Mouse (Mus musculus): ENCODE measurements around the gene Slc6a8. TPM values are rescaled to one million over a fixed set of nuclear protein-coding genes. Genes with fewer than 3 reads are reported as not detected.

The Slc6a8 gene
- polyA plus RNA-seq, 1 experiment: 78.1 TPM

DNA sequence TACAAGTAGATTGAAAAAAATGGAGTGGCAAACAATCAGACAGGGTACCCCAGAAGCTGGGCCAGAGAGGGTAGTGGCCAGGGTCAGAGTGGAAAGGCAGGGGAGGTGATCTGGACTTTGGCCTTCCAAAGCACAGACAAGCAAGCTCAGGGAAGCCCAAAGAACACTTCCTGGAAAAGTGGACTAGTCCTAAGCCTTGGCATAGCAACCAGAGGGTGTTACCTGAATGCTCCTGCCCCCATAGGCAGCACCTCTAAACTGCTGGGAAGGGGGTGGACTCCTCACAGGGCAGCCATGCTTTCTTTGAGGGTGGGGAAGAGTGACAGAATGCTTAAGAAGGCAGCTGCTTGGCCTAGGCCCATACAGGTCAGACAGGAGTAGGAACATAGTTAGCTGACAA, 12.0 kb downstream of the Slc6a8 start:
- DNase-seq (ENCODE audit: low spot score): no peak

DNA sequence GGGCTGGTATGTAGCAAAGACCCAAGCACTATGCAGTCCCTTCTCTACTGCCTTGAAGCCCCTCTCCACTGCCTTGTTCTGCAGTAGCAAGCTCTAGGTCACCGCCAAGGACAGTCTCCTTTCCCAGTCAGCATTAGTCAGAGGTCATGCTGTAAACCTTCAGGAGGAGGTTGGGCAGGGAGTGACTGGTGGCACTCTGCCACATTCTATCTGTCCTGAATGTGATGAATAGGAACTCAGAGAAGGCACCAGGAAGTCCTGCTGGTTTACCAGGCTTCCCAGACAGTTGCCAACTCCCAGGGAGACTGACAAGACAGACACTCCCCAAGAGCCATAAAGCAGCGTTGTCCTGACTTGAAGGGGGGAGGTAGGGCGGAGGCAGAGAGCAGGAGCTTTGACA, 12.7 kb downstream of the Slc6a8 start:
- DNase-seq (ENCODE audit: low spot score): no peak

- DNase-seq (ENCODE audit: low spot score): no peak
Observed at GRCm38 (mm10) chrX:73690917-73691629, 18.1 kb downstream of the Slc6a8 start.

- no peak for DNase-seq (ENCODE audit: low spot score)
Observed at GRCm38 (mm10) chrX:73700472-73700871, 27.5 kb downstream of the Slc6a8 start.

DNA sequence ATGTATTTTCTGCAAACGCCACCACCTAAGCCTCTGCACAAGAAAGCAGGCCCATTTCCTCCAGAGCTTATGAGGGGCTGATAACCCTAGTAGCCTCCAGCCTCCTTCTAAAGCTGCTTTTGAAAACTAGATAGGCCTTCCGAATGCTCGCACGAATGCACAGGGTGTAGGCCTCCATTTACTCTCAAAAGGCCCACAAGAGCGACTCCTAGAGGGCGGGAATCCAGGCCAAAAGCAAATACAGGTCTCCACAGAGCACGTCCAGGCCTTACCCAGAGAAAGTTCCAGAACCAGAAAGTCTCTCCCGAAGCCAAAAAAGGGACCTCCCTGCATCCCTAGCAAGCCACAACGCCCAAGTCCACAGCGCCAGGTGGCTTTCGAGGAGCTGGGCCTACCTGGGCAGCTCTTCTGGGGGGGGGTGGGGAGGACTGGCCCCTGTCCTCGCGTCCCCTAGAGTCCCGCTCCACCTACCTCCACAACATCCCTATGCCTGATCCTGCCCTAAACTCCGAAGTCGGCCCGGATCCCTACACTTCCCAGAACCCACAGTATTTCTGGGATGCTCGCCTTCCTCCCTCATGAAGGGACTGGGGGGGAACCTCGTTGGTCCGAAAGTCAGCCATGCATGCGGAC, 42.6 kb downstream of the Slc6a8 start:
- DNase-seq (ENCODE audit: low spot score): no peak

GRCm38 (mm10) chrX:73716109-73716661, 43.2 kb downstream of the Slc6a8 start, which contains the start of the genes Bcap31 and Abcd1:
Gene Bcap31, minus strand, starts transcription at chrX:73716175.
Gene Abcd1, plus strand, starts transcription at chrX:73716597.
- DNase-seq (ENCODE audit: low spot score): peak; percentile 76

DNA sequence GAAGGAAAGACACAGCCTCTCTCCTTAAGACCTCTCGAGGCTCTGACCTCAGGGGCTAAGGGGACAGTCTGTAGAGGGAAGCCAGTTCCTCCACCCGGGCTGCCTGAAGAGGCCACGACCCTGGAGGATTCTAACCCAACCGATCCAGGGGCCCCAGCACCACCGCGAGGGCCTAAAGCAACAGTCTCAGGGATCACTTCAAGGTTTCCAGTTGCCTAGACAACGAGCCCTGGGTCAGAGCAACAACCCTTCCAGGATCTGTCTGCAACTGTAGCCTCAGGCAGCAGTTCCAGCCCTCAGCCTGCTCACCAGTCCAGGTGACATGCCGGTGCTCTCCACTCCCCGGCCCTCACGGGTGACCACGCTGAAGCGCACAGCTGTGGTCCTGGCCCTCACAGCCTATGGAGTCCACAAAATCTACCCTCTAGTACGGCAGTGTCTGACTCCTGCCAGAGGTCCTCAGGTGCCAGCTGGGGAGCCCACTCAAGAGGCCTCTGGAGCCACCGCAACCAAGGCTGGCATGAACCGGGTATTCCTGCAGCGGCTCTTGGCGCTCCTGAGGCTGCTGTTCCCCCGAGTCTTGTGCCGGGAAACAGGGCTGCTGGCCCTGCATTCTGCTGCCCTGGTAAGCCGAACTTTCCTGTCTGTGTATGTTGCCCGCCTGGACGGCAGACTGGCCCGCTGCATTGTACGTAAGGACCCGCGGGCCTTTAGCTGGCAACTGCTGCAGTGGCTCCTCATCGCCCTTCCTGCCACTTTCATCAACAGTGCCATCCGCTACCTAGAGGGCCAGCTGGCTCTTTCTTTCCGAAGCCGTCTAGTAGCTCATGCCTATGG, 44.0 kb downstream of the Slc6a8 start:
- no peak for DNase-seq (ENCODE audit: low spot score)

GRCm38 (mm10) chrX:73717667-73718066, 44.7 kb downstream of the Slc6a8 start:
- DNase-seq (ENCODE audit: low spot score): no peak

DNA sequence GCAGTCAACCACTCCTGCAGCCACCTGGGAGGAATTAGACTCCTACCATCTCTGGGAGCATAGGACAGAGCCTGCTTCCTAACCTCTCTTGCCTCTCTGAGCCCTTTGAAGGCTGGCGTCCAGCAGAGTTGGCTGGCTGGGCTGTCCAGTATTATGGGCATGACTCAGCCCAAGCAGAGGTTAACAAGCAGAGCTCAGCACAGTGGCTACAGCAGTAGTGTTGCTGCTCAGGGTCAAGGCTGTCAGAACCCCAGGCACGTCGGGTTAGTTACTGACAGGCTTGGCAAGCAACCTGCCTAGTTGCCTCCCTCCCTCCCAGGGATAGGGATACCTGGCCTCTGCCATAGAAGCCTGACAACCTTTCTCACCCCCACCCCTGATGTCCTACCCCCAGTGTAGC, 45.3 kb downstream of the Slc6a8 start:
- no peak for DNase-seq (ENCODE audit: low spot score)

DNA sequence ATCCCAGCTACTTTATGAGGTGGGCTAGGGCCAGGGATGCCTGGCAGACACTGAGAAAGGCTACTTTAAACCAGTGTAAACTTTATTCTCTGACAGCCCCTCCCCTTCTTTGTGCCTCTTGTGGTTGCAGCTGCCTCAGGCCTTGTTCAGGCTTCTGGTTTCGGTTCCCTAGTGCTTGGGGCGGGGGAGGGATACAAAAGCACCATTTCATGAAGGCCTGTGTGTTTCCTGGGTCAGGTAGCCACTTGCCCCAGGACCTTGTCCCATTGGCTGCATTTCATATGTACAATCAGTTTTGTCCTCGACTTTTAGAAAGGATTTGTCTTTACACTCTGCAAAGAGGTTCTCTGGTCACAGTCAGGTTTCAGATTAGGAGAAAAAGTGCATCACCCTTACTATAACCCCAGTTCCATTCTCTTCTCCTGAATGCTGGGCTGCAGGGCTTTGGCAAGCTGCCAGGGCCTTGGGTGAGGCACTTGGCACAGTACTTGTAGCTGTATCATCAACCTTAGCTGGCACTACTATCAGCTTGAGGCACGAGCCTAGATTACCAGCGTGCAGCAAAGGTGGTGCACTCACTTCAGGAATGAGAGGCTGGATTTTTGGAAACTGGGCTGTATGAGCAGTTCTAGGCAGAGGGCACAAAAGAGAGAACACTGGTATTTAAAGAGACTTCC, 45.9 kb downstream of the Slc6a8 start:
- DNase-seq (ENCODE audit: low spot score): no peak

GRCm38 (mm10) chrX:73730908-73731307, 58.0 kb downstream of the Slc6a8 start:
- no peak for DNase-seq (ENCODE audit: low spot score)

Other genes starting within 250 kb of the Slc6a8 start
- gene Trex2, start 237.8 kb upstream of the Slc6a8 start, polyA plus RNA-seq (2012; rRNA removed): 3.9 and 4.8 TPM in 2 replicates
- 19.7 and 24.8 TPM in 2 replicates for gene Haus7, start 214.1 kb upstream of the Slc6a8 start, polyA plus RNA-seq (2012; rRNA removed)
- 589 and 923 TPM in 2 replicates for gene Bgn, start 189.5 kb upstream of the Slc6a8 start, polyA plus RNA-seq (2012; rRNA removed)
- 0.53 and 0.56 TPM in 2 replicates for gene Atp2b3, start 170.1 kb upstream of the Slc6a8 start, polyA plus RNA-seq (2012; rRNA removed)
- 2.6 and 2.7 TPM in 2 replicates for gene Dusp9, start 33.7 kb upstream of the Slc6a8 start, polyA plus RNA-seq (2012; rRNA removed)
- gene Pnck, start 13.0 kb upstream of the Slc6a8 start, polyA plus RNA-seq (2012; rRNA removed): 159 and 178 TPM in 2 replicates
- 175 and 177 TPM in 2 replicates for gene Bcap31, start 43.0 kb downstream of the Slc6a8 start, polyA plus RNA-seq (2012; rRNA removed)
- gene Abcd1, start 43.4 kb downstream of the Slc6a8 start, polyA plus RNA-seq (2012; rRNA removed): 20.2 and 27.2 TPM in 2 replicates
- 0.99 TPM in 2 replicates for gene Plxnb3, start 83.9 kb downstream of the Slc6a8 start, polyA plus RNA-seq (2012; rRNA removed)
- gene Srpk3, start 101.3 kb downstream of the Slc6a8 start, polyA plus RNA-seq (2012; rRNA removed): 7.3 and 9.4 TPM in 2 replicates
- 285 and 332 TPM in 2 replicates for gene Idh3g, start 113.7 kb downstream of the Slc6a8 start, polyA plus RNA-seq (2012; rRNA removed)
- 189 and 254 TPM in 2 replicates for gene Ssr4, start 113.9 kb downstream of the Slc6a8 start, polyA plus RNA-seq (2012; rRNA removed)
- 9.5 and 10.4 TPM in 2 replicates for gene Pdzd4, start 151.8 kb downstream of the Slc6a8 start, polyA plus RNA-seq (2012; rRNA removed)
- gene Avpr2, start 219.0 kb downstream of the Slc6a8 start, polyA plus RNA-seq (2012; rRNA removed): not detected in 2 replicates
- 24.9 and 32.0 TPM in 2 replicates for gene L1cam, start 223.0 kb downstream of the Slc6a8 start, polyA plus RNA-seq (2012; rRNA removed)
- gene Arhgap4, start 248.7 kb downstream of the Slc6a8 start, polyA plus RNA-seq (2012; rRNA removed): 6.0 and 8.4 TPM in 2 replicates
- gene Naa10, start 248.8 kb downstream of the Slc6a8 start, polyA plus RNA-seq (2012; rRNA removed): 86.8 and 92.2 TPM in 2 replicates

Data from urinary bladder, adult 2 months (tissue).